Mouse (Mus musculus): ENCODE results near the gene Kndc1. TPM values are rescaled to one million over a fixed set of nuclear protein-coding genes. Genes with fewer than 3 reads are reported as not detected.

Kndc1 gene
- total RNA-seq (2015; ENCODE audit: low replicate concordance) (not detected in 2 replicates), total RNA-seq (2017; ENCODE audit: low replicate concordance) (not detected in 2 replicates)

- no peak for ATAC-seq (replicated peaks; ENCODE audit: low FRiP score, poor library complexity, severe bottlenecking)
Observed at GRCm38 (mm10) chr7:139894655-139895557, at the start of gene Kndc1. TSS of gene Kndc1 (plus strand) at chr7:139894696.

GRCm38 (mm10) chr7:139845101-139845500, 49.4 kb upstream of the Kndc1 start:
- no peak for ATAC-seq (replicated peaks; ENCODE audit: low FRiP score, poor library complexity, severe bottlenecking)

- no peak for ATAC-seq (replicated peaks; ENCODE audit: low FRiP score, poor library complexity, severe bottlenecking)
Observed at GRCm38 (mm10) chr7:139850152-139850551, 44.3 kb upstream of the Kndc1 start.

- no peak for ATAC-seq (replicated peaks; ENCODE audit: low FRiP score, poor library complexity, severe bottlenecking)
Observed at GRCm38 (mm10) chr7:139850677-139851076, 43.8 kb upstream of the Kndc1 start.

- no peak for ATAC-seq (replicated peaks; ENCODE audit: low FRiP score, poor library complexity, severe bottlenecking)
Observed at GRCm38 (mm10) chr7:139851098-139851497, 43.4 kb upstream of the Kndc1 start.

- no peak for ATAC-seq (replicated peaks; ENCODE audit: low FRiP score, poor library complexity, severe bottlenecking)
Observed at GRCm38 (mm10) chr7:139855261-139855660, 39.2 kb upstream of the Kndc1 start.

- ATAC-seq (replicated peaks; ENCODE audit: low FRiP score, poor library complexity, severe bottlenecking), result no peak
Observed at GRCm38 (mm10) chr7:139861411-139861810, 33.1 kb upstream of the Kndc1 start.

- no peak for ATAC-seq (replicated peaks; ENCODE audit: low FRiP score, poor library complexity, severe bottlenecking)
Observed at GRCm38 (mm10) chr7:139863076-139863475, 31.4 kb upstream of the Kndc1 start.

GRCm38 (mm10) chr7:139864253-139864652, 30.2 kb upstream of the Kndc1 start:
- no peak for ATAC-seq (replicated peaks; ENCODE audit: low FRiP score, poor library complexity, severe bottlenecking)

- ATAC-seq (replicated peaks; ENCODE audit: low FRiP score, poor library complexity, severe bottlenecking), result no peak
Observed at GRCm38 (mm10) chr7:139864871-139865270, 29.6 kb upstream of the Kndc1 start.

- ATAC-seq (replicated peaks; ENCODE audit: low FRiP score, poor library complexity, severe bottlenecking), result no peak
Observed at GRCm38 (mm10) chr7:139871014-139871413, 23.5 kb upstream of the Kndc1 start.

- ATAC-seq (replicated peaks; ENCODE audit: low FRiP score, poor library complexity, severe bottlenecking), result no peak
Observed at GRCm38 (mm10) chr7:139877167-139877792, 17.2 kb upstream of the Kndc1 start.

GRCm38 (mm10) chr7:139878122-139878521, 16.4 kb upstream of the Kndc1 start:
- no peak for ATAC-seq (replicated peaks; ENCODE audit: low FRiP score, poor library complexity, severe bottlenecking)

GRCm38 (mm10) chr7:139878621-139879020, 15.9 kb upstream of the Kndc1 start:
- ATAC-seq (replicated peaks; ENCODE audit: low FRiP score, poor library complexity, severe bottlenecking), result no peak

GRCm38 (mm10) chr7:139883545-139883944, 11.0 kb upstream of the Kndc1 start:
- no peak for ATAC-seq (replicated peaks; ENCODE audit: low FRiP score, poor library complexity, severe bottlenecking)

- no peak for ATAC-seq (replicated peaks; ENCODE audit: low FRiP score, poor library complexity, severe bottlenecking)
Observed at GRCm38 (mm10) chr7:139891779-139892178, 2.7 kb upstream of the Kndc1 start.

- no peak for ATAC-seq (replicated peaks; ENCODE audit: low FRiP score, poor library complexity, severe bottlenecking)
Observed at GRCm38 (mm10) chr7:139896271-139896670, 1.8 kb downstream of the Kndc1 start.

GRCm38 (mm10) chr7:139896796-139897195, 2.3 kb downstream of the Kndc1 start:
- no peak for ATAC-seq (replicated peaks; ENCODE audit: low FRiP score, poor library complexity, severe bottlenecking)

- ATAC-seq (replicated peaks; ENCODE audit: low FRiP score, poor library complexity, severe bottlenecking), result no peak
Observed at GRCm38 (mm10) chr7:139898606-139899005, 4.1 kb downstream of the Kndc1 start.

GRCm38 (mm10) chr7:139899505-139899904, 5.0 kb downstream of the Kndc1 start:
- no peak for ATAC-seq (replicated peaks; ENCODE audit: low FRiP score, poor library complexity, severe bottlenecking)

- ATAC-seq (replicated peaks; ENCODE audit: low FRiP score, poor library complexity, severe bottlenecking), result no peak
Observed at GRCm38 (mm10) chr7:139900456-139900855, 6.0 kb downstream of the Kndc1 start.
